Mouse (Mus musculus) WW6 (cell line): Measurements from ENCODE around the gene Ddx51.

ENCODE experiments used
- DNase-seq: peaks from one replicate; pipeline ENCODE4 v3.0.0-alpha.2; 2013; ENCODE audit warnings: low read depth, low spot score

Gene Ddx51

DNA sequence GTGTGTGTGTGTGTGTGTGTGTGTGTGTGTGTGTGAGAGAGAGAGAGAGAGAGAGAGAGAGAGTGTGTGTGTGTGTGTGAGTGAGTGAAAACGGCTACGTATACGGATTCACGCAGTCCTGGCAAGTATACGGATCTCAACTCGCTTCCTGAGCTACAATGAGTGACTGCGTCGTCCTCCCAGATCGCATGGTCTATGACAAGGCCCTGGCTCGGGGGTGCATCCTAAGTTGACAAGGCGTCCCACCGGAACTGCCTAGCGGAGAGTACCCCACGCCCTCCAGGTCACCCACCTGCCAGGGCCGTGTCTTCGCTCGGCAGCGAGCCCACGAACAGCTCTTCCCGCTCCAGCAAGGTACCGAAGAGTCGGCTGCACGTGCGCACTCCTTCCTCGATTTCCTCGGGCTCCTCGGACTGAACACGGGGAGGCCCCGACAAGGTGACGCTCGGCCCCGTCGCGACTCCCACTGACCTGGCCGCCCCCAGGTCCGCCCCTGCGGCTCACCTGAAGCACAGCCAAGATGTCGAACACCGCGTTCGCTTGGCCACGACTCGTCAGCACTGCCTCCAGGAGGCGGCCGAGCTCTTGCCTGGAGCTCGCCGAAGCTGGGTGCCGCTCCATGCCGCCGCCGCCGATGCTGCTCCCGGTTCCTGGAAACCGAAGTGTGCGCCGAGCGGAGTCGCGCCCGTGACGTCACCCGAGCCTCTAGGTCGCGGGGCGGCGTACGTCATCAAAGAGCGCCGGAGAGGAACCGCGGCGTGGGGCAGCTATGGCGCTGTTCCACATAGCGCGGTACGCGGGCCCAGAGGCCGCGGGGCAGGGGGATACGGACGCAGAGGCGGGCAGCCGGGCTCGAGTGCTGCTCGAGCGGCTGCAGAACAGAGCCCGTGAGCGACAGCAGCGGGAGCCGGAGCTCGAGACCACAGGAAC lies at the start of gene Ddx51, which contains the start of gene Noc4l:
Ddx51 (plus strand) TSS at position 733 of the 930 bp plus-strand sequence.
Noc4l (minus strand) TSS at position 699 of the 930 bp plus-strand sequence.
- peak; percentile 80 for DNase-seq

- DNase-seq, result no peak
These were observed 48.9 kb upstream of the Ddx51 start for GRCm38 (mm10) chr5:110604311-110604710.

DNA sequence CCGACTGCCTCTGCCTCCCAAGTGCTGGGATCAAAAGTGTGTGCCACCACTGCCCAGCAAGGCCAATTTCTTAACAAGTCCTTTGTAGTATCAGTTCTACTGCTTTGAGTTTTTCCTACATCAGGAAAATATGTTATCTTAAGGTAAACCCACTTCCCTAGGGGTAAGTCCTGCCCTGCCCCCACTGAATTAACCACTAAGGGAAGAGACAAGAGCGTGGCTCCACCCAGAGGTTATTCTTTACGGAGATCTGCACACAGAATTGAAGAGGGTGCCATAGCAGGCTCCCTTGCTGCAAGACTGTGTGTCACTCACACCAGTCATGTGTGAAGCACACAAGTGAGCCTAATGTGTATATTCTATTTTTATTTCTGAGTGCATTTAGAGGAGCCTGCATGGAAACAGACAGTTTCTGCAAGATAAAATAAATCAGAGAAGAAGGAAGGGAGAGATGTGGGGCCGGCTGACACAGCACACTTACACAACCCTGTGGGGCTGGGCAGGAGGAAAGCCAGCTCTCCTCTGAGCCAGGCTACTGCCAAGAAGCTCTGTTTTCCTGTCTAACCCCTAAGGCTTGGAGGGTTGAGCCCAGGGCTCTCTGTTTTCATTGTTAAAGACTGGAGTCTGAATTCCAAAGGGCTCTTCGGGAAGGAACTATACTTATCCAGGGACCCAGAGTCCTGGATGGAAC lies 47.6 kb upstream of the Ddx51 start:
- no peak for DNase-seq

DNA sequence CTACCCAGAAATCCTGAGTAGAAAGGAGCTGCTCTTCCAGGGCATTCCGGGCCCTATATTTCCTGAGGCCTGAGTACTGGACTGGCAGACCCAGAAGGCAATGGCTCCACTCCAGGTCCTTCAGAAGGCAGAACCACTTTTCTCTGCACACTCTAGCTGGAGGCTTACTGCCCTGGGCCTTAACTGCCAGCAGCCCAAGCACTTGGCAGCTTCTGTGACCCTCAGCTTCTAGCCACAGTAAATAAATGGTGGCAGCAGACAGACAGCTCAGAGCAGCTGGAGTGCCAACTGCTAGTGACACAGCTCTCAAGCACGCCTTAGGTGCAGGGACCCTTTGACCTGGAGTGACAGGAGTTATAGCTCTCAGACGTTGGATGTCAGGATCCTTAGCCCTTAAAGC lies 45.5 kb upstream of the Ddx51 start:
- no peak for DNase-seq

DNA sequence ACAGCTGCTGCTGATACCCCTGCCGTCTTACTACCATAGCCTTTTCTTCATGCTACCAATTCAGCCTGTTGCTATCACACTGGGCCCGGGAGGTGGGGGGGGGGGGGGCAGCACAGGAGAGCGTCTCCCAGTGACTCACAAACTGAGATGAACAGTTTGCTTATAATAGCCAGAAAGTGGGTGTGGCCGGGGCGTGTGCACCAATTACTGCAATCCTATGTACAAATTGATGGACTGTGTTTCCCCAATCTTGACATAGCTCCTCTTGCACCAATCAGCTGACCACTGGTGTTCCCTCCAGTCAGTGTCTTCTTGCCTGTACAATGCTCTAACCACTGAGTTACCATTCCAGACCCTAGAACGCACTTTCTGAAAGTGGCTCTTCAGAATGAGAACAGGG lies 44.9 kb upstream of the Ddx51 start:
- no peak for DNase-seq

DNA sequence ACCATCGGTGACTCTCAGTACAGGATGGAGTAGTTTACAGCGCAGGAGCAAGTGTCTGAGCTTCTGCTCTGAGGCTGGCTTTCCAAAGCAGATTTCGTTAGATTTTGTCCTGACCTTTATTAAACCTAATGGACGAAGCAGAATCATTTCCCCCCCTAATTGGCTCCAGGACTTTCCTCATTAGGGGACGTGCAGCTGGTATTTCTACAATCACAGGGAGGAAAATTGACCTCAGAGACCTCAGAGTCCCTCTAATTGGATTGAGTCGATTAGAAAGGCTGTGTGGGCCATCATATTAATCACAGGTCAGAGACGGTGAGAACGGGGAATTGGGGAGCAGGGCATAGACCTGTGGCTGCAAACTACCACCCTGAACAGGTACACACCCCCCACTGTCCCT lies 44.3 kb upstream of the Ddx51 start:
- DNase-seq, result no peak

DNA sequence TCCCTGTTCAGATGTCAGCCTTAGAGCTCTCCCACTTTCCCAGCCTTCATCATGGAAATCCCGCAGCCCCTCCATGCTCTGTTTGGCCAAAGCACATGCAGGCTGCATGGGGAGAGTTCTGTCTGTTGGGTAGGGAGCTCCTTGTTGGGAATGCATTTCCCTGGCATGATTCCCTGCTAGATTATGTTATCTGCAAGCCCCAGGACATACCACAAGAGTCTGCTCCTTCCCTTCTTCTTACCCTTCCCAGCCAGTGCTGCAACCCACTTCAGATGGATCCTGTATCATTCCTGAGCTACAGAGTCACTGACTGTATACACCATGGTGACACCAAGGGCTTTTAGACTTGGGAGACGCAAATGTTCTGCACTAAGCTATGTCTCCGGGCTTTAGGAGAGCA lies 43.8 kb upstream of the Ddx51 start:
- DNase-seq, result no peak

- no peak for DNase-seq
These were observed 43.4 kb upstream of the Ddx51 start for GRCm38 (mm10) chr5:110609868-110610267.

DNA sequence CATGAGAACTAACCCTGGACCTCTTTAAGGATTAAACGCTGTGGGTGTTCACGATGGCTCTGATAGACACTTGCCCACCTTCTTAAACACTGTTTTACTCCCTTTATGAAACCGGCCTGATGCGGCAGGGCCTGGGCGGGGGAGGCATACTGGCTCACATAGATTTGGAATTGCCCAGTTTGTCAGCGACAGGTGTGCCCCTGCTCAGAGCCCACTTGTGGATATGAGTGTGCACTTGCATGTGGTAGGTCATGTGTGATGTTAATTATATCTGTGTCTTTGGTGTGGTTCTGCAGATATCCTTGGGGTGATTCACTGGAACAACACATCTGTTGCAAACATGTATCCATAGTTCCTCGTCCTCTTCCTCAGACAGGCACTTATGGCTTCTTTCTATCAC lies 42.8 kb upstream of the Ddx51 start:
- no peak for DNase-seq

GRCm38 (mm10) chr5:110611435-110612158 lies 41.7 kb upstream of the Ddx51 start:
- no peak for DNase-seq

GRCm38 (mm10) chr5:110619226-110619625 lies 34.0 kb upstream of the Ddx51 start:
- no peak for DNase-seq

GRCm38 (mm10) chr5:110624319-110624718 lies 28.9 kb upstream of the Ddx51 start:
- DNase-seq, result no peak

- DNase-seq, result no peak
These were observed 25.9 kb upstream of the Ddx51 start for GRCm38 (mm10) chr5:110627351-110627750.

- no peak for DNase-seq
These were observed 25.1 kb upstream of the Ddx51 start for GRCm38 (mm10) chr5:110628156-110628555.

GRCm38 (mm10) chr5:110629525-110630120 lies 23.6 kb upstream of the Ddx51 start:
- DNase-seq, result no peak

- no peak for DNase-seq
These were observed 17.1 kb upstream of the Ddx51 start for GRCm38 (mm10) chr5:110635951-110636707.

DNA sequence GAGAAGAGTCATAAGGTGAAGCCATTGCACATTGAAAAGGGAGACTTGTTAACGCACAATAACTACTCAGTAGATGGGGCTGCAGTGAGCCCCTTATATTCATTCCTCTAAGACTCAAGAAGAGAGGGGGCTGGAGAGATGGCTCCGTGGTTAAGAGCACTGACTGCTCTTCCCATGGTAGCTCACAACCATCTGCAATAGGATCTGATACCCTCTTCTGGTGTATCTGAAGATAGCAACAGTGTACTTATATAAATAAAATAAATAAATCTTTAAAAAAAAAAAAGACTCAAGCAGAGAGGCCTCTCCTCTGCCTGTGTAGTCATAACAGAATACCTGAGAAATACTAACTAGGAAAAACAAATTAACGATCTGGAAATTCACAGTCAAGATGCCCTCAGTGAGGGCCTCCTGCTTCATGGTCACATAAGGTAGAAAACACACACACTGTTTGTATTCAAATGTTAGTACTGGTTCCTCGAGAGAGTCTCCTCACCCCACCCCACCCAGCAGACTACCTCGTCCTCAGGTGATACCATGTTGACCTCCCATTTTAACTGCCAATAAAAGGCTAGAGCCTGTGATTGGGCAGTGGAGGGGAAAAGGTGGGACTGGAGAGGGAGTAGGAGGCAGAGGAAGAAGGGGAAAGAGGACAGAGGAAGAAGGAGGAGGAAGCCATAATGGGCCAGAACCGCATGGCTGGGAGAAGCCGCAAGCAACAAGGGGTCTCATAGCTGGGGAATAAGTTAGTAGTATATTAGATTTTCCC lies 14.8 kb upstream of the Ddx51 start:
- DNase-seq, result no peak

- DNase-seq, result peak; percentile 62
These were observed 13.8 kb upstream of the Ddx51 start for GRCm38 (mm10) chr5:110639459-110639858.

GRCm38 (mm10) chr5:110646377-110646776 lies 6.9 kb upstream of the Ddx51 start:
- DNase-seq, result no peak

DNA sequence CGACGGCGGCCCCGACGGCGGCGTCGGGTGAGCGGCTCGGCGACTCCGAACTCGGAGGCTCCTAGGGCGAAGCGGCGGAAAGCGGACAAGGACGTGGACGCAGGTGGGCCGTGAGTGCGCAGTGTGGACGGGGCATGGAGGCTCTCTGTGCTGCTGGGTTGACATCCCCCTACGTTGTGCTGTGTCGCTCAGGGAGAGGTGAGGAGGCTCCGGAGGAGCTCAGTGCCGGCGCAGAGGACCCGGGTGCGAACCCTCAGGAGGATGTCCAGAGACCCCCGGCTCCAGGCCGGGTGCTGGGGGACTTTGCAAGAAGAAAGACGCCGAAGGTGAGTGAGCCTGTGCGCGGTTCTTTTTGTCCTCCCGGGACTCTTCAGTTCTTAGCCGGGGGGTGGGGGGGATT lies 435 bp downstream of the Ddx51 start:
- DNase-seq, result no peak
